Mouse (Mus musculus) forebrain, embryonic 16.5 days (tissue): ENCODE results near the gene Glod4. TPM values are rescaled to one million over a fixed set of nuclear protein-coding genes. Genes with fewer than 3 reads are reported as not detected.

Source experiments
- ATAC-seq: fragments of 200-750 bp; cut with Nextera tagmentation; 2 replicates; pipeline ENCODE4 v1.8.0; 2017; ENCODE audit warnings: mild to moderate bottlenecking, moderate library complexity
- H3K27ac ChIP-seq: fragments of 300-500 bp; sonication (generic); 2 replicates; pipeline ENCODE4 v1.5.1; 2014; ENCODE audit warnings: low read length, control low read depth
- H3K27me3 ChIP-seq: fragments of 300-500 bp; sonication (generic); replicated peaks from 2 replicates; pipeline ENCODE4 v1.6.1; 2014; ENCODE audit warnings: low read length; ENCODE audit not compliant: control insufficient read depth, insufficient read depth
- H3K36me3 ChIP-seq: fragments of 300-500 bp; sonication (generic); 2 replicates; pipeline ENCODE4 v1.6.1; 2014; ENCODE audit not compliant: control insufficient read depth, insufficient read depth
- H3K4me1 ChIP-seq: fragments of 300-500 bp; sonication (generic); replicated peaks from 2 replicates; pipeline ENCODE4 v1.6.1; 2014; ENCODE audit warnings: low read length; ENCODE audit not compliant: control insufficient read depth, insufficient read depth
- H3K4me2 ChIP-seq: fragments of 300-500 bp; sonication (generic); 2 replicates; pipeline ENCODE4 v1.6.1; 2014; ENCODE audit warnings: mild to moderate bottlenecking, low read length, control low read depth
- H3K4me3 ChIP-seq: fragments of 300-500 bp; sonication (generic); replicated peaks from 2 replicates; pipeline ENCODE4 v1.5.1; 2014; ENCODE audit warnings: mild to moderate bottlenecking, low read length, control low read depth
- H3K9ac ChIP-seq: fragments of 300-500 bp; sonication (generic); replicated peaks from 2 replicates; pipeline ENCODE4 v1.6.1; 2014; ENCODE audit warnings: low read depth, low read length, control low read depth
- H3K9me3 ChIP-seq: fragments of 300-500 bp; sonication (generic); 2 replicates; pipeline ENCODE4 v1.6.1; 2016; ENCODE audit warnings: low read length; ENCODE audit not compliant: control insufficient read depth
- WGBS: fragments of 180-500 bp; shearing (Covaris S2); extraction: QIAGEN DNeasy Blood & Tissue Kit; methylation state at CpG from one replicate; pipeline ENCODE4 v1.1.7; 2014; 5-methylcytosine and 5-hydroxymethylcytosine counted together
- polyA plus RNA-seq: library from polyadenylated mRNA; unstranded; fragments of >200 nt; fragmentation: Nextera tagmentation; extraction: Ambion mirVana; gene quantifications from 2 replicates; pipeline ENCODE4 v1.2.1, GENCODE M21; 2015

The Glod4 gene
- polyA plus RNA-seq, 1 experiment from 2014 or later, result 127 TPM

DNA sequence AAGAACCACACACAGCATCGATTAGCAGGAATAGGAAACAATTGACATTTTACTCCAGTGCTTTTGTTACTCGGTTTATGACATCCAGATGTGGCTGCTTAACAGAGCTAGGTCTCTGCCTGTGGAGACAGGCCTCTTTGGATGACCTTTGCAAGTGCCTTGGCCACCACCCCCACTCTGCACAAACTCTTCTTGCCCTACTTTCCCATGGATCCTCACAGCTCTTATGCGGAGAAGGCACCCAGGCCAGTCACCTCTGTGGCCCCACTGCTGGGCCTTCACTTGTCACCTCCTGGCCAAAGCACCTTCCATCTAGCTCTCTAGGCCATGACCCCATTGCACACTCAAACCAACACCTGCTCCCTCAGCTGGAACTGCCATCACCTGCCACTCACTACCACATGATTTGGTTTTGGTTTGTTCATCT lies 159.6 kb downstream of the Glod4 start:
- Histone ChIP-seq H3K9ac (no peak overlapping the region), H3K36me3 (peaks cover 11% of the 10 kb centered on the region), H3K9me3 (no peaks in the 10 kb centered on the region), H3K4me3 (no peak overlapping the region), H3K4me1 (no peaks in the 10 kb centered on the region), H3K4me2 (no peak overlapping the region), H3K27ac (no peak overlapping the region), H3K27me3 (no peaks in the 10 kb centered on the region)
- no peak for ATAC-seq
- WGBS, result 85% methylated on average over 3 of the region's 3 CpGs

DNA sequence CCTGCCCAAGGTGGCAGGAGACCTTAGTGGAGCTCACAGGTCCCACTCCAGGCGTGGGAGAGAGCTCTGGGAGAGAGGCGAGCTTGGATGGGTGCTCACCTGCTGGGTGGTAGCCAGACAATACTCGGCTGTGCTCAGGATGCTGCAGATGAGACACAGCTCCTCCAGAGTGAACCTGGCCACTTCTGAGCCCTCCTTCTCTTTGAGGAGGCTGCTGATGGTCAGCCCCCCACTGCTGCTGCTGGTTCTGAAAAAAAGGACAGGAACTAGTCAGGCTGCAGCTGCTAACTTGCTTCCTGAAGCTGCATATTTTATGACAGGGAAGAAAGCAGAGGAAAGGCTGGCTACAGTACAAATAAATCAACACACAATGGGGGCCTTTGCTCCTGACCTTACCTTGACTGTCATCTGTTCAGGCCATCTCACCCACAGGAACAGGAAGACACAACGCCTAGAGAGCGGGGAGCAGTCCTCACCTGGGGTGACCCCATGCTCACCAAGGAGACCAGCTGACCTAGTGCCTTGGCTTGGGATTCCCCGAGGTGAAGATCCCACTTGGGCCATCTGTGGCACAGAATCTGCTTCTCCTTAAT lies 162.4 kb downstream of the Glod4 start:
- WGBS, result 86% methylated on average over 6 of the region's 6 CpGs
- no peak overlapping the region for H3K27ac ChIP-seq
- H3K36me3 ChIP-seq, result peaks cover 11% of the 10 kb centered on the region

DNA sequence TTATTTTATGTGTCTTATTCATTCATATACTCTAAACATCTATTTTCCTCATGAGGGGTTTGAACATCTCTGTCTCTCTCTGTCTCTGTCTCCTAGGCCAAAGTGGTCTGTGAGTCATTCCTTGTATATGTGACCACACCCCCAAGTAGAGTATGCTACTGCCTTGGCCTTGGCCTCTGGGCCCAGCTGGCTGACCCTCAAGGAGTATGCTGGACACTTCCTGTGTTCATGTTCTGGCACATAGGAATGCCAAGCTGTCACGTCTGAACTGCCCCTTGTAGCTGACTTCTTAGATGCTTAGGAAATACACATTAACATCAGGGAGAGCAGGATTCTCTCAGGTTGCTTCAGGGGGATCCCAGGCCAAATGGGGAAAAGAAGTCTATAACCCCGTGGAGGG lies 163.2 kb downstream of the Glod4 start:
- WGBS, result 80% methylated on average over 2 of the region's 2 CpGs
- ATAC-seq, result no peak
- Histone ChIP-seq H3K4me2 (no peak overlapping the region), H3K4me1 (no peaks in the 10 kb centered on the region), H3K27me3 (no peaks in the 10 kb centered on the region), H3K9ac (no peak overlapping the region), H3K4me3 (no peak overlapping the region), H3K36me3 (peaks cover 13% of the 10 kb centered on the region), H3K27ac (no peak overlapping the region), H3K9me3 (no peaks in the 10 kb centered on the region)

More for the DNA sequence above, 162.4 kb downstream of the Glod4 start:
- no peaks in the 10 kb centered on the region for H3K4me1 ChIP-seq
- no peaks in the 10 kb centered on the region for H3K9me3 ChIP-seq
- no peak overlapping the region for H3K4me2 ChIP-seq
- H3K9ac ChIP-seq, result no peak overlapping the region
- no peaks in the 10 kb centered on the region for H3K27me3 ChIP-seq
- H3K4me3 ChIP-seq, result no peak overlapping the region
- ATAC-seq, result no peak

DNA sequence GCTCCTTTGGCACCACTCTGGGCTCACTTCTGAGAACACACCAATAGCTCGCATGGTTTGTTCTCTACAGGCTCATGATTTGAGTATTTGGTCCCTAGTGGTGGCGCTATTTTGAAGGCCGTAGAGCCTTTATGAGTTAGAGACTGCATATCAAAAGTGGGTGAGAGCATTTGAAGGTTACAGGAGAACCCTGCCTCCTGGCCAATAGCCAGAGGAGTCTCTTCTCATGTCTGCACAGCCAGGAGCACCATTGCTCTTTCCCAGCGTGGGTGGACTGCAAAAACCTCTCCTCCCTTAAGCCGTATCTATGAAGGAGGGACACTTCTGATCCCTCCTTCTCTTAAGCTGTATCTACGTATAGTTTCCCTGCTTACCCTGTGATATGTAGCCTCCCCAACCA lies 166.2 kb downstream of the Glod4 start:
- WGBS, result 83% methylated on average over 6 of the region's 6 CpGs
- Histone ChIP-seq H3K27me3 (no peaks in the 10 kb centered on the region), H3K9me3 (no peaks in the 10 kb centered on the region), H3K9ac (no peak overlapping the region), H3K4me2 (no peak overlapping the region), H3K27ac (no peak overlapping the region), H3K36me3 (peaks cover 13% of the 10 kb centered on the region), H3K4me1 (no peaks in the 10 kb centered on the region), H3K4me3 (no peak overlapping the region)
- no peak for ATAC-seq

DNA sequence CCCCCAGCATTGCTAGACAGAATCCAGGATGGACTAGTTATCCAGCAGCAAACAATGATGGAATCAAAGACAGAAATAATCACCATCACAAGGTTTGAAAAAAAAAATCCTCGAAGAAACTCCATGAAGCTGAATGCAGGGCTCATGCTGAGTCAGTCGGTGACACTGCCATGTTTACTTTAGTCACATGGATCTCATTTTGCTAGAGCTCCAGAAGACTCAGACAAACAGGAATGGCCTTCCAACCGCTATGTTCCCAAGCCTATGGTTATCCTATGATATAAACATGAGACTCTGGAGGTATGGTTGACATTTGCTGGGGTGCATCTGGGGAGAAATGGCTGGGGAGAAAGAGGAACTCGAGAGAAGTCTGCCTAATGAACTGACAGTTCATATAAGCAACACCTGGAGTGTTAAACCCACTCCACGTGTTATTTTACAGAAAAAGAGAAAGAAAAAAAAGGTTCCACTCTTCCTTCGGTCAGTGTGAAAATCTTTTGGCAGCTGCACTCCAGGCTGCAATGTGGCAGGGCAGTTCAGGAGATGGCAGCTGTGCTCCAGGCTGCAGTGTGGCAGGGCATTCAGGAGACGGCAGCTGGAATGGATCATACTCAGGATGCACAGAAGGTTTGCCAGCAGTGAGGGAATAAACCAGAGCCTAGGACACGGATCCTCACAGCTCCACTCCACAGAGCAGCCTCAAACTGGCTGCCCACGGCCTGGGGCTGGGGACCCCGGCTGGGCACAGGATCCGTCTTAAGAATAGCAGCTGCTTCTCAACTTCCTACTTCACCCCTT lies 169.0 kb downstream of the Glod4 start:
- Histone ChIP-seq H3K9me3 (no peaks in the 10 kb centered on the region), H3K4me2 (no peak overlapping the region), H3K36me3 (peaks cover 3% of the 10 kb centered on the region; the same call in 1 of the 2 replicates), H3K27ac (no peak overlapping the region), H3K4me1 (no peaks in the 10 kb centered on the region), H3K27me3 (no peaks in the 10 kb centered on the region), H3K9ac (no peak overlapping the region), H3K4me3 (no peak overlapping the region)
- 64% methylated on average over 11 of the region's 11 CpGs for WGBS
- ATAC-seq, result no peak

Other genes with a start within 250 kb of the Glod4 start
- 2.7 and 4.1 TPM in 2 replicates for gene 1700016K19Rik, start 243.8 kb downstream of the Glod4 start, polyA plus RNA-seq
- 7.4 and 7.5 TPM in 2 replicates for gene Rflnb, start 215.9 kb downstream of the Glod4 start, polyA plus RNA-seq
- gene Vps53, start 64.1 kb downstream of the Glod4 start, polyA plus RNA-seq, result 67.7 and 70.6 TPM in 2 replicates
- gene Fam57a, start 64.1 kb downstream of the Glod4 start, polyA plus RNA-seq, result 22.3 and 25.6 TPM in 2 replicates
- gene Dbil5, start 26.1 kb downstream of the Glod4 start, polyA plus RNA-seq, result 0.77 TPM in 1 of 2 replicates, not detected in the other
- 17.7 and 20.5 TPM in 2 replicates for gene Gemin4, start 26.1 kb downstream of the Glod4 start, polyA plus RNA-seq
- 21.8 and 24.6 TPM in 2 replicates for gene Mrm3, start within 50 bp of the Glod4 start, polyA plus RNA-seq
- 14.5 and 15.6 TPM in 2 replicates for gene Nxn, start 155.4 kb upstream of the Glod4 start, polyA plus RNA-seq
- gene Timm22, start 163.2 kb upstream of the Glod4 start, polyA plus RNA-seq, result 94.0 and 101 TPM in 2 replicates